In genomic region chr1:76113281-76113680, GRCm38 (mm10) we compare ENCODE assay signal across 11 mouse cellular contexts.
DNase-seq lines count a peak whose midpoint lies in the region.
"Had no signal": no experiment of that assay in that cellular context is flagged by ENCODE, and none has a peak within 500 bp of the region (broad histone marks: within the 10 kb centered on the region; RNA-seq: fewer than 3 reads in every experiment).

No protein-coding gene starts in this region.

- peak; percentile 16 for DNase-seq in adrenal gland, adult 2 months
- DNase-seq in adrenal gland, adult 18-20 months (ENCODE audit: low spot score in 2 of 2) = no peak
- peak; percentile 8 for DNase-seq in kidney, postnatal 10 days
- DNase-seq in kidney, adult 8-10 months = no peak
- DNase-seq in heart, adult 8-10 months (ENCODE audit: low spot score) = peak; percentile 24
- peak; percentile 15 for DNase-seq in lung, postnatal 14 days
- no peak for DNase-seq in kidney, adult 18-20 months
- no peak for DNase-seq in left cerebral cortex, postnatal 25 days (ENCODE audit: low spot score in 2 of 2)
- DNase-seq: cerebellum, adult 8-10 months; kidney, postnatal 4 days; right cerebral cortex, postnatal 14 days had no signal

- intact Hi-C loops in left cerebral cortex, postnatal 25 days (cut with DNase I) = no loop called here

Comparison
In these comparisons a context has a peak if more than half of its experiments do, and no peak if none do; other contexts are left out.
1. DNase-seq: peak in adrenal gland, adult 2 months (single experiment), kidney, postnatal 10 days (single experiment), heart, adult 8-10 months (single experiment) and lung, postnatal 14 days (single experiment); none in adrenal gland, adult 18-20 months (0 of 2), kidney, adult 8-10 months (0 of 2), kidney, adult 18-20 months (single experiment) and left cerebral cortex, postnatal 25 days (0 of 2).